Mouse (Mus musculus) cerebellum, adult 18-20 months (tissue): ENCODE measurements around the gene Ascc2.
A peak's percentile ranks its signal among the peaks of the same experiment; 100 is the strongest.

Source experiments
- DNase-seq, 2 experiments: peaks; one replicate each; pipeline ENCODE4 v3.0.0; 2021

Gene Ascc2

GRCm38 (mm10) chr11:4637534-4638234 is at the start of gene Ascc2:
Gene Ascc2, plus strand, starts transcription at chr11:4637747.
- DNase-seq, result peak; percentile 85 to 86

- DNase-seq, result no peak
These were observed 45.7 kb upstream of the Ascc2 start for GRCm38 (mm10) chr11:4591811-4592210.

GRCm38 (mm10) chr11:4593491-4593848 is 44.1 kb upstream of the Ascc2 start:
- no peak for DNase-seq

- peak in 1 of 2 experiments; percentile 47 for DNase-seq
These were observed 43.5 kb upstream of the Ascc2 start for GRCm38 (mm10) chr11:4593849-4594607.

GRCm38 (mm10) chr11:4594608-4595500 is 42.7 kb upstream of the Ascc2 start, which contains the start of gene Mtmr3:
Gene Mtmr3, minus strand, starts transcription at chr11:4594863.
- DNase-seq, result peak; percentile 93 to 97

- DNase-seq, result no peak
These were observed 39.1 kb upstream of the Ascc2 start for GRCm38 (mm10) chr11:4598411-4598810.

GRCm38 (mm10) chr11:4599916-4600315 is 37.6 kb upstream of the Ascc2 start:
- no peak for DNase-seq

- DNase-seq, result no peak
These were observed 35.7 kb upstream of the Ascc2 start for GRCm38 (mm10) chr11:4601890-4602289.

GRCm38 (mm10) chr11:4602691-4603441 is 34.7 kb upstream of the Ascc2 start:
- DNase-seq, result peak; percentile 13 to 37

GRCm38 (mm10) chr11:4604441-4604840 is 33.1 kb upstream of the Ascc2 start:
- DNase-seq, result no peak

- DNase-seq, result no peak
These were observed 32.1 kb upstream of the Ascc2 start for GRCm38 (mm10) chr11:4605414-4605813.

- DNase-seq, result no peak
These were observed 31.0 kb upstream of the Ascc2 start for GRCm38 (mm10) chr11:4606541-4606940.

- no peak for DNase-seq
These were observed 25.6 kb upstream of the Ascc2 start for GRCm38 (mm10) chr11:4611904-4612303.

GRCm38 (mm10) chr11:4620017-4620485 is 17.5 kb upstream of the Ascc2 start, which contains the start of gene Gm11032:
Gene Gm11032, plus strand, starts transcription at chr11:4620067.
- peak in 1 of 2 experiments; percentile 4 for DNase-seq

GRCm38 (mm10) chr11:4620501-4621108 is 16.9 kb upstream of the Ascc2 start:
- peak; percentile 13 to 17 for DNase-seq

GRCm38 (mm10) chr11:4621866-4622265 is 15.7 kb upstream of the Ascc2 start:
- DNase-seq, result no peak

GRCm38 (mm10) chr11:4622442-4622986 is 15.0 kb upstream of the Ascc2 start:
- no peak for DNase-seq

- DNase-seq, result no peak
These were observed 14.6 kb upstream of the Ascc2 start for GRCm38 (mm10) chr11:4622997-4623396.

- no peak for DNase-seq
These were observed 11.6 kb upstream of the Ascc2 start for GRCm38 (mm10) chr11:4625931-4626330.

- no peak for DNase-seq
These were observed 9.9 kb upstream of the Ascc2 start for GRCm38 (mm10) chr11:4627636-4628035.

- DNase-seq, result no peak
These were observed 7.7 kb upstream of the Ascc2 start for GRCm38 (mm10) chr11:4629861-4630280.
